Mouse (Mus musculus) heart, adult 10 weeks (tissue): ENCODE data around the gene Meis1. TPM values are rescaled to one million over a fixed set of nuclear protein-coding genes. Genes with fewer than 3 reads are reported as not detected.

Experiments used
- polyA plus RNA-seq: library from polyadenylated mRNA; stranded (reverse); fragments of 350-450 nt; fragmentation: Illumina TruSeq; extraction: RNeasy Lipid Tissue Mini Kit (QIAGEN cat#74804); gene quantifications from one replicate; pipeline ENCODE4 v1.2.3, GENCODE M21; 2014; ENCODE audit warnings: low read depth, low replicate concordance

Gene Meis1
- polyA plus RNA-seq, result 26.7 TPM

GRCm38 (mm10) chr11:19018489-19019203 is at the start of gene Meis1:
Gene Meis1, minus strand, starts transcription at chr11:19018985.

